Mouse (Mus musculus): ENCODE data around the gene Nol3.
A peak's percentile ranks its signal among the peaks of the same experiment; 100 is the strongest.
"Not testable (repeated sequence)": the region's sequence is repeated elsewhere in the genome, so short reads cannot be mapped to it uniquely, and the experiment has no call there.

Nol3 gene

DNA sequence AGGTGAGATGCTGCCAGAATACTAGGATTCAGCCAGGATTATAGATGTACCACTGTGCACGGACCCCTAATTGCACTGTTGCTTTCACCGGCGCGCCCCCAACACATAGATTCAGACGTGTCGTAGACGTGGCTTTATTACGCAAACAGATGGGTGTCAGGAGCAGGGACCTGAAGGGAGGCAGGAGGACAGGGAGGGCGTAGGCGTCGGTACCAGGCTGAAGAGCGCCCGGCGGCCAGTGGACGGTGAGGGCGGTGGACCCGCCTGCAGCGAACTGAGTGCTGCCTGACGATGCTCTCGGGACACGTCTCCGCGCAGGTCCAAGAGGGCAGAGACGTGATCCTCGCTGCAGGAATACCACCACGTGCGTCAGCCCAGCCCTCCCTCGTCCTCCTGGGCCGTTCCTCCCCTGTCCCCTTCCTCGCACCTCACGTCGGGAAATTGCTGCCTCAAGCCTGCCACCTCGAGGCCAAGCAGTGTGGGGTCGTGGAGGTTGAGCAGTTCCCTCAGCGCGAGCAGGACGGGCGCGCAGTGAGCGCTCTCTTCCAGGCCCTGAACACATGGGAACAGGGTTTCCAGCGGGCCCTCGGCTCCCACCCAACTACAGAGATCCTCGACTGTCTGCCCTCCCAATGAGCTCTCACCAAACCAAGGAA is 14.0 kb downstream of the Nol3 start, which contains the start of gene 4931428F04Rik:
Gene 4931428F04Rik, minus strand, starts transcription at position 60 of the 656 bp plus-strand sequence.
- peak; percentile 72 for DNase-seq (ENCODE audit: low read depth)

DNA sequence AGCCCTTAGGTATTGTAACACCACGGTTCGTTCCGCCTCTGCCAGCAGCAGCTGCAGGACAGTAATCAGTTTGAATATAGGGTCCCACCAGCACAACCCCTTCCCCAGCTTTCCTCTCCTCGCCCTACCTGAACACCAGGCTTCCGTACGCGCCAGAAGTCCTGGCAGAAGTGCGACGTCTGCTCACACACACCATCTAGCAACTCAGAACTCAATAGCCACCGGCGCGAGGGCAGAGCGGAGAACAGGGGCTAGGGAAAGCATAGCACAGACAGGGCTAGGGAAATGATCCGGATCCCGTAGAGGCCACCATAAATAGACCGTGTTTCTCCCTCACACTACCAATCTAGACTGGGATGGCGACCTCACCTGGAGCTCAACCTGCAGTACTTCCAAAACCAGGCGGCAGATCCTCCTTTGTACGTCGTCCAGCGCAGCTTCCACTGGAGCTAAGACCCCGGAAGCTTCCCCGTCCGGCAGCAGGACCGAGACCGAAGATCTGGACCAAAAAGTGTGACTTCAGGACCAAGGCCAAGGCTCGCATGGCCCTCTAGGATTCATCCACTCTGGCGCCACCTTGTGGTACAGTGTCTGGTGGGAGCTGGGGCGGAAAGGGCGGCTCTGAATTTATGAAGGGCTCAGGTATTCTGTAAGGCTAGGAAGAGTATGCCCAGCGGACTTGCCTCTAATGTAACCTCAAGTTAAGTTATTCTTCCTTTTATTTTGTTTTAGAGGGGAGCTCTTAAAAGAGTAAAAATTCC is 14.8 kb downstream of the Nol3 start:
- peak; percentile 96 for DNase-seq (ENCODE audit: low read depth)

DNA sequence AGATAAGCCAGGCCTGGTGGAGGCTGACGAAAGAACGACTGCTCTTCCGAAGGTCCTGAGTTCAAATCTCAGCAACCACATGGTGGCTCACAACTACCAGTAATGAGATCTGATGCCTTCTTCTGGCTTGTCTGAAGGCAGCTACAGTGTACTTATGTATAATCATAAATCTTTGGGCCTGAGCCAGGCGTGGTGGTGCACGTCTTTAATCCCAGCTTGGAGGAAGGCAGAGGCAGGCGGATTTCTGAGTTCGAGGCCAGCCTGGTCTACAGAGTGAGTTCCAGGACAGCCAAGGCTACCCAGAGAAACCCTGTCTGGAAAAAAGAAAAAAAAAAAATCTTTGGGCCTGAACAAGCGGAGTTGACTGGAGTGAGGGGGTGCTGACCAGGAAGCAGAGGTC is 15.4 kb downstream of the Nol3 start:
- not testable (repeated sequence) for DNase-seq (ENCODE audit: low read depth)

DNA sequence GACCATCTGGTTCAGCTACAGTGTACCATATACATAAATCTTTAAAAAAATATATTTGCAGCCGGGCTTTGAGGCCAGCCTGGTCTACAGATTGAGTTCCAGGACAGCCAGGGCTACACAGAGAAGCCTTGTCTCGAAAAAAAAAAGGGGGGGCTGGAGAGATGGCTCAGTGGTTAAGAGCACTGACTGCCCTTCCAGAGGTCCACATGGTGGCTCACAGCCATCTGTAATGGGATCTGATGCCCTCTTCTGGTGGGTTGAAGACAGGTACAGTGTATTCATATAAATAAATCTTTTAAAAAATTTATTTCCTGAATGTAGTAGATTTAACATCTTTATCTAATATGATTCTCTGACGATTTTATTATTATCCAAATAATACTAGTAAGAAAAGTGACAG is 15.9 kb downstream of the Nol3 start:
- peak; percentile 29 for DNase-seq (ENCODE audit: low read depth)

DNA sequence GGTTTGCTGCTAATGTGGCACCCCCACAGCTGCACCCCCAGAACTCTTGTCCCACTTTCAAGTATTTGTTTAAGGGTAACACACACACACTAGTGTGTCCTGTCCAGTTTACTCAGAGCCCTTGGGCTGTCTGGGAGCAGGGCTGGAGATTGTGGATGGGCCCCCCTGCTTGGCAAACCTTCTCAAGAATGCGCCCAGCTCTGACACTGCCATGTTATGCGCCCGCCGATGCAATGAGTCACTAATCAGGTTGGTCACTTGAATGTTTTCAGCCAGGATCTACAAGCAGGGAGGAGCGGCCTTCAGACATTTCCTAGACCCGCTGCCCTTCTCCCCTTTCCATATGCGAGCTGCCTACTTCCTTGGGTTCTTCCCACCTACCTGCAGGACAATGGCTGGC is 16.5 kb downstream of the Nol3 start:
- no peak for DNase-seq (ENCODE audit: low read depth)

DNA sequence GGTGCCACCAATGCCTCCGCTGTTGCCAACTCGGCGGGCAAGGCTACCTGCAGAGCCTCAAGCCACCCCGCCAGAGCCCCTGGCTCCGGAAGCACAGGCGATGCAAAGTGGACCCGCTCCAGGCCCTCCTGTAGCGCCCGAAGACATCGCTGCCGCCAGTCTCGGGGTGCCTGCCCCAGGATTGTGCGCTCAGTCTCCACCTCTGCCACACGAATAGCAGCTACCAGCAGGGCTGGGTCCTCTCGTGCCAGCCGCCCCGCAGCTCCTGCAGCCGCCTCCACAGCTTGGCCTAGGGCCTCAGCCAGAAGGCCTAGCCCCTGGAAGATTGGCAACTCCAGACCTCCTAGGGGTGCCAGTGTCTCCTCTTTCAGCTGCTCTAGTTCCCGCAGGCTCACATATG is 17.5 kb downstream of the Nol3 start:
- no peak for DNase-seq (ENCODE audit: low read depth)

DNA sequence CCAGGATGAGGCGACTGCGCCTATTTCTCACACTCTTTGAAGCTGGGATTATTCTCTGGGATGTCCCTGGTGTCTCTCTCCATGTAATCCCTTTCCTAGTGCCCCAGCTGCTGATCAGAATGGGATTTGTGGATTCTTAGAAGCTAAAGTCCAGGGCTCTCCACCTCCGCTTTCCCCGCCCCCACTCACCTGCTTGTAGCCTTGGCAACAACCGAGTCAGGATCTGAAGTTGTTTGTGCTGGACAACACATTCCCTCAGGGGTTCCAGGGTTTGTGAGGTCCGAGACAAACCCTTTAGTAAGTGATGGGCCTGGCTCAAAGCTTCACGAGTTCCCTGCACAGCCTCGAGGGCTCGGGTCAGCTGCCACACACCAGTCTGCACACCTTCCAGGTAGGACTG is 18.8 kb downstream of the Nol3 start:
- no peak for DNase-seq (ENCODE audit: low read depth)

DNA sequence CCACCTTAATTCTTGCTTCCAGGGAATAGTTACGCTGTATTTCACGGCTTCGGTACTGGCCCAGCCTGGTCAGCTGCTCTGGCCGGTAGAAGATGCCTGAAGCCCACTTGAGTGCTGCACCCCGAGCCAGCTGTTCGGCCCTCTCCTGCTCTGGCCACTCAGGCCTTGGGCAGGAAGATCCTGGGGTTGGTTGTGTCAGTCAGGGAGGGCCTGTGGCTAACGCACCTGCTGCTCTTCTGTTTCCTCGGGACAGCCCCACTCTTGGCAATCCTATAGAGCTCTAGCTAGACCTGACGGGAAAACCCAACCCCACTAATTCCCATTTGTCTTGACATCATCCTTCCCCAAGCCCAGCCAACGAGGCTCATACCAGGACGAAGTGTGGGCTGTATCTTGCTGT is 19.3 kb downstream of the Nol3 start:
- DNase-seq (ENCODE audit: low read depth): no peak

DNA sequence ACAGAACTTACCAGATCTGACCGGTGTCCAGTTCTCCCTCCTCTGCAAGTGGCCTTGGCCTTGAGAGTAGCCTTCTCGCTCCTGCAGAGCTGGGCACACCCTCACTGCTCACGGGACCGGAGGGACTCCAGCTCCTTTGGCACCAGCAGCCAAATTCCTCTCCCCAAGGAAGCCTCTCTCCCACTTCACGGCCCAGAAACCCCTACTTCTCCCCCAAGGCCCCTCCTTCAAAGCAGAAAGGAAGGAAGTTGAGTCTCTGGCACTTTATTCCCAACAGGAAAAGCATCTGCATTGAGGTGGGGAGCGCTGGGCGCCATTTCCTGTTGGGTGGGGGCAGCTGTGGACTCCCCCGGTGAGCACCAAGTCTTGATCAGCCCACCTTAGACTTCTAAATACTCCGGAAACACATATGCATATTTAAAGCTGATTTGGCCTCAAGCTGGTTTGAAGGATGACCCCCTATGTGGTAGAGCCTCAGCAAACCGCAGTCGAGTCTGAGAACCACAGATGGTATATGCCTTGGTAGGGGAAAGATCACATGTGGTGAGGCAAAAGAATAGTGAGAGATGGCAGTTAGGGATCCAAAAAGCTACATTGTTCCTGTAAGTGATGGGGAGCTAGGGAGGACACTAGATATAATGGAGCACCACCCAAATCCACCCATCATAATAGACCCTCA is 20.1 kb downstream of the Nol3 start, which contains the start of gene Exoc3l:
Gene Exoc3l, minus strand, starts transcription at position 207 of the 679 bp plus-strand sequence.
- DNase-seq (ENCODE audit: low read depth): peak; percentile 23

DNA sequence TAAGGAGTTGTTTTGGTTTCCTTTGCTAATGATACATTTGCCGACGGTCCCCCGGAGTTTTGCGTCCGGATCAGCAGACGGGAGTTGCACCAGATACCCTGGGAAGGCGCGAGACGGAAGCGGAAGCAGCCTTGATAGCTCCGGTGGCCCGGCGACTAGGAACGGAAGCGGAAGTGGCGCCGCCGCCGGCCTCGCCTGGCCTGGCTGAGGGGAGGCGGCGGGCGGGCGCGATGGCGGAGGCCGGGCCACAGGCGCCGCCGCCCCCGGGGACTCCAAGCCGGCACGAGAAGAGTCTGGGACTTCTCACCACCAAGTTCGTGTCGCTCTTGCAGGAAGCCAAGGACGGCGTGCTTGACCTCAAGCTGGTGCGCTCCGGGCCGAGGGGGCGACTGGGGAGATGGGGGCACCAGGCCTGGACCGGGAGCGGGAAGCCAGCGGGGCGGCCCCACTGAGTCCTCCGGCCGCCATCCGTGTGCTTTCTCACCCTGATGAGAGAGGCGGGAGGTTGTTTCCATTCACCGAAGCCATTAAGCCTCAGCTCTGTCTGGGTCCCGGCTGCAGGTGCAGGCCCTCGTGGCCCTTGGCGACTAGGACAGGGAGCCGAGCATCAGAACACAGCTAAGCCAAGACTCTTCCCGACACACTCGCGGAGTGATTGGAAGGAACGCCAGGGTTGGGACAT is 21.7 kb downstream of the Nol3 start, which contains the start of gene E2f4:
Gene E2f4, plus strand, starts transcription at position 153 of the 682 bp plus-strand sequence.
- DNase-seq (ENCODE audit: low read depth): peak; percentile 94

DNA sequence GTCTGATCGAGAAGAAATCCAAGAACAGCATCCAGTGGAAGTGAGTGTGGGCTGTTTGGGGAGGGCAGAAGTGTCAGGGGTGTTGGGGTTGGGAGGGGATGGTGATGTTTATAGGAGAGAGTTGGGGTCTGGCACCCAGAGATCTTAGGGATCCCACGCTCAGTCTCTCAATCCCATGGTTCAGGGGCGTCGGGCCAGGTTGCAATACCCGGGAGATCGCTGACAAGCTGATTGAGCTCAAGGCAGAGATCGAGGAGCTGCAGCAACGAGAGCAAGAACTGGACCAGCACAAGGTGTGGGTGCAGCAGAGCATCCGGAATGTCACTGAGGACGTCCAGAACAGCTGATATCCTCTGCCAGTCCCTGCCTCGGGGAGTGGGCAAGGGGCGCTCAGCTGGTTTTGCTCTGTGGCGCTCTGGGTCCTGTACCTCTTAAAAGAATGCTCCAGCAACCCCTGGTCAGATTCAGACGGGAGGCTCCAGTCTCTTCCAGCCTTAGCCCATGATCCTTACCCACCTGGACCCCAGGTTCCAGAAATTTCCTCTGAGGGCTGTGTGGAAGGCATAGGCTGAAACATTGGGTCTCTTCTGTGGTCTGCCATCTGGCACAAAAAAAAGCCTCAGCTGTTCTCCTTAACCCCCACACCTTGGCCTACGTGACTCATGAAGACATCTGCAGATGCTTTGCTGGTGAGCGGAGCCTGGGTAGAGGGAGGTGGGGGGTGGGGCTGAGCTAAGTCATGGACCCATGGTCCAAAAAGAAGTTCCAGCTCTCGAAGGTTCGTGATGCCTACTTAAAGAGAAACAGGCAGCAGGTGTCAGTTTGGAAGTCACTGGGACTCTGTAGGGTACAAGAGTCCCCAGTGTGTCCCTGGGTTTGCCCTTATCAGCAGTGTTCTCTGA is 22.7 kb downstream of the Nol3 start:
- DNase-seq (ENCODE audit: low read depth): peak; percentile 25

DNA sequence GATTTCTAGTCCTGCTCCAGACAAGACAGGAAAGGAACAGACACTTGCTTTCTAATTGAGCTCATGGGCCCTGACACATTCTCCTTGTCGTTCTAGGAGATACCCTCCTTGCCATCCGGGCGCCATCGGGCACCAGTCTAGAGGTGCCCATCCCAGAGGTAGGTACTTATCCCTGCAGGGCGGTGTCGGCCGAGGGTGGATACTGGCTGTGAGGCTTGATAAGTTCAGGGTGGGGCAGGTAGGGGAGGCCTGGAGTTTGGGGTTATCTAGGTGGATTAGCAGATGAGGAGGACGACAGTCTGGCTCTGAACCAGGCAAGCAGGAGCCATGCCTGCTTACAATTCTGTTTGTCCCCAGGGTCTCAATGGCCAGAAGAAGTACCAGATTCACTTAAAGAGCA is 24.0 kb downstream of the Nol3 start:
- DNase-seq (ENCODE audit: low read depth): no peak

DNA sequence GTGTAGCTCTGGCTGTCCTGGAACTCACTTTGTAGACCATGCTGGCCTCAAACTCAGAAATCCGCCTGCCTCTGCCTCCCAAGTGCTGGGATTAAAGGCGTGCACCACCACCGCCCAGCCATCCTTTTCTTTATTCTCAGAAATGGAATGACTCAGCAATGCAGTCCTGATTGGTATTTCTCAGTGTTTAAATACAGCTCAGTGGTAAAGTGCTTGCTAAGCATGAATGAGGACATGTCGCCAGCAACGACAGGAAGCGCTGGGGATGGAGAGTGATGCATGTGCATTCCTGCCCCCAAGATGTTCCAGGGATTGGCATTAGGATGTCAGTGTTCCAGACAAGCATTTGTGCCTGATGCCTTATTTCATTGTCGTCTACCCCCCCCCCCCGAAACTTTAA is 27.5 kb downstream of the Nol3 start:
- peak; percentile 30 for DNase-seq (ENCODE audit: low read depth)

DNA sequence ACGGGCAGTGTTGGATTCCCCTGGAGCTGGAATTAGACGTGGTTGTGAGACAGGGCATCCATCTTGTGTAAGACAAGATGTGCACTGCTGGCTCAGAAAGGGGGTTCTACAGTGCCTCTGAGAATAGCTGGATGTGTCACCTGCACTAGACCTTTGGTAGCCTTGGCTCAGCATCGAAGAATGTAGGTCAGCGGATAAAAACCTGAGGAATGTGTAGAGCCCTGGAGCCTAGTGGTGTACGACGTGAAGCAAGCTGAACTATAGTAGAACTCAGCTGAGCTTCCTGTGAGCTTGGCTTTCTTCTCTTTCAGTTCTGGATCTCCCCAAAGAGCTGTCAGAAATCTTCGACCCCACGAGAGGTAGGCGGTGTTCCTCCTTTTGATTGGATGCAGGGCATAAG is 27.9 kb downstream of the Nol3 start:
- no peak for DNase-seq (ENCODE audit: low read depth)

DNA sequence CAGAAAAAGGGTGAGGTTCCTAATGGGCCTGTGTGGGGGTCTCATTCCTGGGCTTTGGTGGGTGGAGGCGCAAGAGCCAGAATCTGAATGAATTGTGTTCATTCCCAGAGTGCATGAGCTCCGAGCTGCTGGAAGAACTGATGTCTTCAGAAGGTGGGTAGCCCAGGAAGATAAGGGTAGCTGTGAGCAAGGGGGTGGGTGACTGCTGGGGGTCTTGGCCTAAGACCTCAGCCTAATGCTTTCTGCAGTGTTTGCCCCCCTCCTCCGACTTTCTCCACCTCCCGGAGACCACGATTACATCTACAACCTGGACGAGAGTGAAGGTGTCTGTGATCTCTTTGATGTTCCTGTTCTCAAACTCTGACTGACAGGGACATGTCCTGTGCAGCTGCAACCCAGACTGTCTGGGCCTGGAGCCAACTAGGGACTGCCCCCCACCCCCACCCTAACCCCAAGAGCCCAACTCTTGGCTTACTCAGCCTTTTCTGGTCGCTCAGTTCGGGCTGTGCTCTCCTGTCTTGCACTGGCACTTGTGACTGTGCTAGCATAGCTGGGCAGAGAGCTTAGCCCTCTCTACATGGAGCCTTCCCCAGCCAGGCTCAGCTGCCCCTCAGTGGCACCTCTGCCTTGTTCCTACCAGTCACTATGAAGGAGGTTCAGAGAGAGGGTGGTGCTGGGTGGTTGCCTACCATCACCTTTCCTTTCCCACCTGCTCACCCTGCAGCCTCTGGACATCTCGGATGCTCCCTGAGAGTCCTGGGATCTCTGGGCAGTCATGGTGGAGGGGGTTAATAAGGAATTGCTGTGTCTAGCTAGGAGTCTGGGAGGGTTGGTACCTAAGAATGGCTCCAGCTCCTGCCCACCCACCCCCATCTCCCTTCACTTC is 28.6 kb downstream of the Nol3 start:
- DNase-seq (ENCODE audit: low read depth): peak; percentile 42

DNA sequence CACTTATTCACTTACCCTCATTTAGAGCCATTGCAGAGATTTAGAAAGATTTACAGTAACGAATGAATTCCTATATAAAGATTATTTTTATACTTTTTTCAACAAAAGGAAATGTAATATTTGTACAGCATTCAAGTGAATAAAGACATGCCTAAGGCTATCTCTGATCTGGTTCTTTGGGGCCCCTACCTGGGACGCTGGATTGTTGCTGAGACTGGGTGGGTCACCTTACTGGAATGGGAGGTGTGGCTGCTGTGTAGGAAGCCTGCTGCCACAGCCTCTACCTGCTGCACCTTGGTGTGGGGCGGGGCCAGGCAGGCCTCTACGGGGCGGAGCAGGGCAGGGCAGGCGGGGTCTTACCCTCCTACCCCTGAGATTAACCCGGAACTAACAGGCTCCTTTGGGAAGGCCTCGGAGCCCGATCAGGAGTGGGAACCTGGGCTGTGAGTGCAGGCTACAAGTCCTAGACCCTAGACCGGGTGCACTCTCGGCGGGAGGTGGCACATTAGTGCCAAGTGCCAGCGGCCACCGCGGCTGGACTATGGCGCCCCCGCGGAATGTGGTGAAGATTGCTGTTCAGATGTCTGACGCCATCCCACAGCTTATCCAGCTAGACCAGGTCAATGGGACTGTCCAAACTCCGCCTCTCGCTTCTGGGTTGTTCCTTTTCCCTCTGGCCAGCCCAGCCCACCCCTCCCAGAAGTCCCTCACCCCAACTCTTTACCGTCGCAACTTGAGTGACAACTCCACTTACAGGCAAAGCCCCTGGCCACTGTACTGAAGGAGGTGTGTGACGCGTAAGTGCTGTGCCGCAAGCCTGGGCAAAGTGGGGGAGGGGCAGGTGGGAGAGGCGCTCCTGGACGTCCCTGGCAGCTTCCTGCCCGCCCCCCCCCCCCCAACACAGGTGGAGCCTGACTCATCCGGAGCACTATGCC is 29.5 kb downstream of the Nol3 start, which contains the start of gene Elmo3:
Gene Elmo3, plus strand, starts transcription at position 391 of the 935 bp plus-strand sequence.
- peak; percentile 68 for DNase-seq (ENCODE audit: low read depth)

DNA sequence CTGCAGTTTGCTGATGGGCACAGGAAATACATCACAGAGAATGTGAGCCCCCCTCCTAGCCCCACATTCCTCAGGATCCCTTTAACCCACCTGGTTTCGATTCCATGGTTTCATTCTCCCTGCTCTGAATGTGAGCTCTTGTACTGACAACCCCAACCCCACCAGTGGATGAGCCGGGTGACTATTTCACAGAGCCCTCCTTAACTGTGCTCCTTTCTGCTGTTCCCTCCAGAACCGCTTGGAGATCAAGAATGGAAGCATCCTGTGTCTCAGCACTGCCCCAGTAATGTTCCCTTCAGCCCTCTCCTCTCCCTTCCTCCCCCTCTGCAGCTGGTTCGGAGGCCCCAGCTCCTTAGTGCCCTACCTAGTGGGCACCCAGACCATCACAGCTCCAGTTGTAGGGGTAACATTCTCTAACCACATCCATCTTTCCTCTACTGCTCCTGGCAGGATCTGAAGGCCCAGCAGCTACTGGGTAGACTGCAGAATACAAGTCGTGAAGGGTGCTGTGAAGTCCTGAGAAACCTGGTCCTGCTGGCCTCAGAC is 30.3 kb downstream of the Nol3 start:
- DNase-seq (ENCODE audit: low read depth): no peak

DNA sequence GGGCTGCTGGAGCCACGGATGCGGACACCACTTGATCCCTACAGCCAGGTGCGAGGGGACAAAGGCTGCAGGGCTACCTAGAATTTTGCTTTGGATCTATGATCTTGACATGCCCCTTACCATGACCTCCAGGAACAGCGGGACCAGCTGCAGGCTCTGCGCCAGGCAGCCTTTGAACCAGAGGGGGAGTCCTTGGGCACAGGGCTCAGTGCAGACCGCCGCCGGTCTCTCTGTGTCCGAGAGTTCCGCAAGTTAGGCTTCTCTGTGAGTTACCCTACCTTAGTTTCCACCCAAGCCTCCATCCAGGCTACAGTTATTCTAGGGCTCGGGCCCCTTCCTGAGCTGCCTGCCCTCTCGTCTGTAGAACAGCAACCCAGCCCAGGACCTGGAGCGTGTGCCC is 31.7 kb downstream of the Nol3 start:
- no peak for DNase-seq (ENCODE audit: low read depth)

DNA sequence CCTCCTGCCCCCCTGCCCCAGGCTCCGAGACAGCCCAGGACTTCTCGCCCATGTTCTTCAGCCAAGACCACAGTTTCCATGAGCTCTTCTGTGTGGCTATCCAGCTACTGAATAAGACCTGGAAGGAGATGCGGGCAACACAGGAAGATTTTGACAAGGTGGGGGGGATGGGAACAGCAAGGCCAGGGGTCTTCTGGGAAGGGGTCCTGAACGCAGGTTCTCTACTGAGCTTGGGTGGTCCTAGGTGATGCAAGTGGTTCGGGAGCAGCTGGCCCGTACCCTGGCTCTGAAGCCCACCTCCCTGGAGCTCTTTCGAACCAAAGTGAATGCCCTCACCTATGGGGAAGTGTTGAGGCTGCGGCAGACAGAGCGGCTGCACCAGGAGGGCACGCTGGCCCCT is 32.5 kb downstream of the Nol3 start:
- no peak for DNase-seq (ENCODE audit: low read depth)
